Mouse (Mus musculus) testis, adult 2 months (tissue): ENCODE data around the gene Pnmal2.

Source experiments
- CTCF ChIP-seq: fragments of 200-500 bp; IDR thresholded peaks from 2 replicates; pipeline ENCODE4 v1.5.1; 2012; ENCODE audit warnings: low read depth, mild to moderate bottlenecking, inconsistent platforms, low read length, moderate library complexity; ENCODE audit not compliant: control insufficient read depth, insufficient read depth, insufficient replicate concordance
- POLR2A ChIP-seq: fragments of 200-500 bp; IDR thresholded peaks from 2 replicates; pipeline ENCODE4 v1.6.1; 2012; ENCODE audit warnings: low read depth, mild to moderate bottlenecking, inconsistent platforms, low read length, moderate library complexity; ENCODE audit not compliant: control insufficient read depth

DNA sequence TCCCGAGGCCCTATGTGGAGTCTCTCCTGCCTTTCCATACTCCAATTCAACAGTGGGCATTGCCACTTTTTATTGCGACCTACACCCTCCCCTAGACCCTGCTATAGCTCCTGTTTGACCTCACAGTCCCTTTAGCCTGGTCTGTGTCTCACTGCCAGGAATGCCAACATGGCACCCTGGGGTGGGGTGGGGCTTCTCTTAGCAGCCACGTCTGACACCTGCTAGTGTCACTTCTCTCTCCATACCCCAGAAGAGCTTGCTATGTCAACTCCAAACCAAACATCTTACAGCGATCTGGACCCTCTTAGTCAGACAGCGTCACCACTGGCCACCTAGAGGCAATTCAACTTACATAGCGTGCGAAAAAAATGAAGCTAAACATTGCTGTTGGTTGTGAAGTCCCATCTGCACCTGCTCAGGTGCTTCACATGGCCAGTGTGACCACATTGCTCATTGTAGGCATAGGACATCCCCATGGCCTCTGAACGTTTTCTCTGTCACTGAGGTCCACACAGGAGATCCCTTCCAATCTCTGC, 4.5 kb downstream of the Pnmal2 start:
- TF ChIP-seq CTCF, result no peak
- peak; percentile 27; the same call in 1 of the 2 replicates for TF ChIP-seq POLR2A
